Mouse (Mus musculus): ENCODE results near the gene Ptbp1.

Ptbp1 gene

GRCm38 (mm10) chr10:79864351-79865188 is 10.3 kb downstream of the Ptbp1 start:
- peaks cover 64% of the 10 kb centered on the region for H3K4me1 ChIP-seq (replicated peaks; ENCODE audit: low read depth, low read length)
- H3K9me3 ChIP-seq (ENCODE audit: low read length), result no peaks in the 10 kb centered on the region
- peaks cover 6% of the 10 kb centered on the region for H3K27me3 ChIP-seq (ENCODE audit: insufficient read depth, low read length)
- TF ChIP-seq CTCF (conservative IDR thresholded peaks at IDR 0.05; ENCODE audit: low read length) (no peak), NANOG (IDR thresholded peaks at IDR 0.05; ENCODE audit: borderline replicate concordance, low read length) (no peak), POU5F1 (IDR thresholded peaks at IDR 0.05; ENCODE audit: borderline replicate concordance, low read length) (no peak)
- H3K36me3 ChIP-seq (ENCODE audit: insufficient read depth, low read length), result peaks cover 61% of the 10 kb centered on the region
- H3K4me3 ChIP-seq (replicated peaks; ENCODE audit: low read length), result no peak overlapping the region

DNA sequence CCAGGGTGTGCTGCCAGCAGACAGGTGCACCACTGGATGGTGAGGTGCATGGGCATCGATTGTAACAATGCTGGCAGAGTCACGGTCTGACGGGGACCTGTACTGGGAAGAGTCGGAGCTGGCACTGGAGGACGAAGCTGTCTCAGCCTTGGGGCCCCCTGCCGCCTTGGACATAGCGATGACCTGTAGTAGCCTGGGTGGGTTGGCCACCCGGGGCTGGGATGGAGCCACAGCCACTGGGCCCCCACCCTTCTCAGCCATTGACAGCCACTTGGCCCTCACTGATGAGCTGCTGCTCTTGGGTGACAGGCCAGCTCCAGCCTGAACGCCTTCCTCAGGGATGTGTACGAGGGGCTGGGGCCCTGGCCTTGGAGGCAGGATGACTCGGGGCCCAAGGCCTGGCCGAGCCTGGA is 11.0 kb downstream of the Ptbp1 start:
- H3K4me1 ChIP-seq (replicated peaks; ENCODE audit: low read depth, low read length), result peaks cover 58% of the 10 kb centered on the region
- peaks cover 6% of the 10 kb centered on the region for H3K27me3 ChIP-seq (ENCODE audit: insufficient read depth, low read length)
- no peak for TF ChIP-seq CTCF (conservative IDR thresholded peaks at IDR 0.05; ENCODE audit: low read length)
- no peak overlapping the region for H3K4me3 ChIP-seq (replicated peaks; ENCODE audit: low read length)
- peaks cover 54% of the 10 kb centered on the region for H3K36me3 ChIP-seq (ENCODE audit: insufficient read depth, low read length)
- no peaks in the 10 kb centered on the region for H3K9me3 ChIP-seq (ENCODE audit: low read length)

GRCm38 (mm10) chr10:79865801-79866295 is 11.6 kb downstream of the Ptbp1 start:
- Histone ChIP-seq H3K4me3 (replicated peaks; ENCODE audit: low read length) (no peak overlapping the region), H3K36me3 (ENCODE audit: insufficient read depth, low read length) (peaks cover 48% of the 10 kb centered on the region), H3K4me1 (replicated peaks; ENCODE audit: low read depth, low read length) (peaks cover 51% of the 10 kb centered on the region), H3K9me3 (ENCODE audit: low read length) (no peaks in the 10 kb centered on the region), H3K27me3 (ENCODE audit: insufficient read depth, low read length) (peaks cover 6% of the 10 kb centered on the region)
- TF ChIP-seq POU5F1 (IDR thresholded peaks at IDR 0.05; ENCODE audit: borderline replicate concordance, low read length) (no peak), CTCF (conservative IDR thresholded peaks at IDR 0.05; ENCODE audit: low read length) (no peak), NANOG (IDR thresholded peaks at IDR 0.05; ENCODE audit: borderline replicate concordance, low read length) (no peak)

- peaks cover 45% of the 10 kb centered on the region for H3K4me1 ChIP-seq (replicated peaks; ENCODE audit: low read depth, low read length)
- H3K4me3 ChIP-seq (replicated peaks; ENCODE audit: low read length), result no peak overlapping the region
- peaks cover 10% of the 10 kb centered on the region for H3K27me3 ChIP-seq (ENCODE audit: insufficient read depth, low read length)
- peaks cover 40% of the 10 kb centered on the region for H3K36me3 ChIP-seq (ENCODE audit: insufficient read depth, low read length)
- TF ChIP-seq POU5F1 (IDR thresholded peaks at IDR 0.05; ENCODE audit: borderline replicate concordance, low read length) (no peak), CTCF (conservative IDR thresholded peaks at IDR 0.05; ENCODE audit: low read length) (no peak), NANOG (IDR thresholded peaks at IDR 0.05; ENCODE audit: borderline replicate concordance, low read length) (no peak)
- no peaks in the 10 kb centered on the region for H3K9me3 ChIP-seq (ENCODE audit: low read length)
Measured at GRCm38 (mm10) chr10:79866601-79867000, 12.4 kb downstream of the Ptbp1 start.

DNA sequence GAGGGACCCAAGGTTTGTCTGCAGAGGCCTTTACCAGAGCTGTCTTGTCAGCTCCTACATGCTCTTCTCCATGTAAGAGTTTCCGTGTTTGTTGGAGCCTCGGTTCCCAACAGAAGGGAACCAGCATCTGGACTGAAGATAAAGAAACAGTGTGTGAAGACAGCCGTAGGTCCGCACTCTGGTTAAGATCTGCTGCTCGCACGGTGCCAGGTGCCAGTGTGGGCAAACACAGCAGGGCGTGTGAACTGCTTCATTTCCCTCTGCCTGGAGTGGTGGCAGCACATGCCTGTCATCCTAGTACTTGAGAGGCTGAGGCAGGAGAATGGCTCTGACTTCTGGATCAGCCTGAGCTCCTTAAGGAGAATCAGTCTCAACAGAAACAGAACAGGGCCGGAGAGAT is 17.6 kb downstream of the Ptbp1 start:
- peaks cover 6% of the 10 kb centered on the region; the same call in 1 of the 2 replicates for H3K9me3 ChIP-seq (ENCODE audit: low read length)
- no peak overlapping the region for H3K4me3 ChIP-seq (replicated peaks; ENCODE audit: low read length)
- TF ChIP-seq POU5F1 (IDR thresholded peaks at IDR 0.05; ENCODE audit: borderline replicate concordance, low read length) (no peak), CTCF (conservative IDR thresholded peaks at IDR 0.05; ENCODE audit: low read length) (no peak), NANOG (IDR thresholded peaks at IDR 0.05; ENCODE audit: borderline replicate concordance, low read length) (no peak)
- H3K4me1 ChIP-seq (replicated peaks; ENCODE audit: low read depth, low read length), result peaks cover 36% of the 10 kb centered on the region
- no peaks in the 10 kb centered on the region for H3K36me3 ChIP-seq (ENCODE audit: insufficient read depth, low read length)
- peaks cover 50% of the 10 kb centered on the region for H3K27me3 ChIP-seq (ENCODE audit: insufficient read depth, low read length)

GRCm38 (mm10) chr10:79872862-79873261 is 18.6 kb downstream of the Ptbp1 start:
- Histone ChIP-seq H3K9me3 (ENCODE audit: low read length) (peaks cover 9% of the 10 kb centered on the region; the same call in 1 of the 2 replicates), H3K4me1 (replicated peaks; ENCODE audit: low read depth, low read length) (peaks cover 38% of the 10 kb centered on the region), H3K27me3 (ENCODE audit: insufficient read depth, low read length) (peaks cover 59% of the 10 kb centered on the region), H3K36me3 (ENCODE audit: insufficient read depth, low read length) (no peaks in the 10 kb centered on the region), H3K4me3 (replicated peaks; ENCODE audit: low read length) (peak overlapping the region; percentile 10; the same call in 1 of the 2 replicates)
- TF ChIP-seq POU5F1 (IDR thresholded peaks at IDR 0.05; ENCODE audit: borderline replicate concordance, low read length), result no peak
- no peak for TF ChIP-seq CTCF (conservative IDR thresholded peaks at IDR 0.05; ENCODE audit: low read length)
- no peak for TF ChIP-seq NANOG (IDR thresholded peaks at IDR 0.05; ENCODE audit: borderline replicate concordance, low read length)

DNA sequence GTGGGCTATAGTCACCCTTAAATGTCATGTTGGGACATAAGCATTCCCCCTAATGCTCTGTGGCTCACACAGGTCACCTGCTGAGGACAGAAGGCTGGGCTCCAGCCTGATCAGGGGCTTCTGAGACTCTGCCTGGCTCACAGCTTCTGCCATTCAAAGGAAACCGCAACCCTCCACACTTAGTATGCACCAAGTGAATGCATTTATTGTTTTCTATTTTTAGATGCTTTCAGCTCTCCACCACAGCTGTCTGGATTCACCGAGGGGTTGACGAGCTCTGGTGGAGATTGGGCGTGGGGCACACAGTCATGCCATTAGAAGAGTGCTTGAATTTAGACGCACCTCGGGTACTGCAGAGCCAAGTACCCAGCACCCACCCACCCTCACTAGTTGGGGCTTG is 19.1 kb downstream of the Ptbp1 start:
- peaks cover 61% of the 10 kb centered on the region for H3K27me3 ChIP-seq (ENCODE audit: insufficient read depth, low read length)
- H3K4me1 ChIP-seq (replicated peaks; ENCODE audit: low read depth, low read length), result peaks cover 42% of the 10 kb centered on the region
- H3K4me3 ChIP-seq (replicated peaks; ENCODE audit: low read length), result peak overlapping the region; percentile 80; the same call in 1 of the 2 replicates
- H3K36me3 ChIP-seq (ENCODE audit: insufficient read depth, low read length), result no peaks in the 10 kb centered on the region
- peaks cover 9% of the 10 kb centered on the region; the same call in 1 of the 2 replicates for H3K9me3 ChIP-seq (ENCODE audit: low read length)
- TF ChIP-seq NANOG (IDR thresholded peaks at IDR 0.05; ENCODE audit: borderline replicate concordance, low read length) (no peak), POU5F1 (IDR thresholded peaks at IDR 0.05; ENCODE audit: borderline replicate concordance, low read length) (no peak), CTCF (conservative IDR thresholded peaks at IDR 0.05; ENCODE audit: low read length) (no peak)

GRCm38 (mm10) chr10:79873715-79874289 is 19.6 kb downstream of the Ptbp1 start:
- peaks cover 9% of the 10 kb centered on the region; the same call in 1 of the 2 replicates for H3K9me3 ChIP-seq (ENCODE audit: low read length)
- H3K36me3 ChIP-seq (ENCODE audit: insufficient read depth, low read length), result no peaks in the 10 kb centered on the region
- H3K4me3 ChIP-seq (replicated peaks; ENCODE audit: low read length), result peak overlapping the region; percentile 80
- peaks cover 65% of the 10 kb centered on the region for H3K27me3 ChIP-seq (ENCODE audit: insufficient read depth, low read length)
- TF ChIP-seq CTCF (conservative IDR thresholded peaks at IDR 0.05; ENCODE audit: low read length), result no peak
- TF ChIP-seq POU5F1 (IDR thresholded peaks at IDR 0.05; ENCODE audit: borderline replicate concordance, low read length), result no peak
- no peak for TF ChIP-seq NANOG (IDR thresholded peaks at IDR 0.05; ENCODE audit: borderline replicate concordance, low read length)
- peaks cover 44% of the 10 kb centered on the region for H3K4me1 ChIP-seq (replicated peaks; ENCODE audit: low read depth, low read length)
